Mouse (Mus musculus): ENCODE results near the gene Trpv2. TPM values are rescaled to one million over a fixed set of nuclear protein-coding genes. Genes with fewer than 3 reads are reported as not detected.

Gene Trpv2
- polyA plus RNA-seq, 1 experiment = 1.9 TPM

DNA sequence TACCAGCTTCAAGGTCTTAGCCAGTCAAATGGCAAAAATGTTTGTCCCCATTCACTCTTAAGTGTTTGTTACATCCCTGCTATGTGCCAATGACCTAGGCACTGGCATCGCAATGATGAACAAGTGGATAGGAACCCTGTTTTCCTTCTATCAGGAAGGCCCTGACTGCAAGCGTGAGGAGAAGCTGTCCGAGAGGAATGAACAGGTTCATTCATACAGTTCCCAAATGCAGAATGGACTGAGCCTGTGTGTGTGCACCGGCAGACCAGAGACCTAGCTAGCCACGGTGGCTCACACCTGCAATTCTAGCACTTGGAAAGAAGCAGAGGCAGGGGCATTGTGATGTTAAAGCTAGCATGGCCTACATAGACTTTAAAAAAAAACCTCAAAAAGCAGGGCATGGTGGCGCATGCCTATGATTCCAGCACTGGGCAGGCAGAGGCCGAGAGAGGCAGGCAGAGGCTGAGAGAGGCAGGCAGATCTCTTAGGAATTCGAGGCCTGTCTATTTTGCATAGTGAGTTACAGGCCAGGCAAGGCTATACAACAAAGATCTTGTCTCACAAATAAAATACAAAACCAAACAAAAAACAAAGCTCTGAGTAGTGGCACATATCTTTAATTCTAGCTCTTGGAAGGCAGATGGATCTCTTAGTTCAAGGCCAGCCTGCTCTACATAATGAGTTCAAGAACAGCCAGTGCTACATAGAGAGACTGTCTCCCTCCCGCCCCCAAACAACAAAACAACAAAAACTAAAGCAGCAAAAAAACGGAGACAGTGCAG is 33.1 kb downstream of the Trpv2 start:
- Histone ChIP-seq H3K4me3 (ENCODE audit: low read depth, low read length) (no peak overlapping the region), H3K9me3 (replicated peaks; ENCODE audit: control insufficient read depth, insufficient read depth, low read length, poor library complexity, severe bottlenecking) (no peaks in the 10 kb centered on the region), H3K27ac (ENCODE audit: insufficient read depth, low read length) (0 out of 2 replicates have a peak overlapping the region, but pooled peaks have one; percentile 2), H3K4me1 (ENCODE audit: control insufficient read depth, insufficient read depth, low read length) (no peaks in the 10 kb centered on the region), H3K36me3 (ENCODE audit: control insufficient read depth, insufficient read depth, low read length, poor library complexity, severe bottlenecking) (peaks cover 41% of the 10 kb centered on the region), H3K27me3 (ENCODE audit: control insufficient read depth, insufficient read depth, low read length, poor library complexity, severe bottlenecking) (no peaks in the 10 kb centered on the region), H3K9ac (ENCODE audit: low read depth, poor library complexity, severe bottlenecking) (no peak overlapping the region)
- no peak for TF ChIP-seq EP300 (IDR thresholded peaks at IDR 0.05; ENCODE audit: insufficient read depth, low read depth, low read length)
- no peak for TF ChIP-seq POLR2A (IDR thresholded peaks at IDR 0.05; ENCODE audit: insufficient read depth, low read length)
- TF ChIP-seq CTCF (IDR thresholded peaks at IDR 0.05; ENCODE audit: low read depth, low read length) = no peak

DNA sequence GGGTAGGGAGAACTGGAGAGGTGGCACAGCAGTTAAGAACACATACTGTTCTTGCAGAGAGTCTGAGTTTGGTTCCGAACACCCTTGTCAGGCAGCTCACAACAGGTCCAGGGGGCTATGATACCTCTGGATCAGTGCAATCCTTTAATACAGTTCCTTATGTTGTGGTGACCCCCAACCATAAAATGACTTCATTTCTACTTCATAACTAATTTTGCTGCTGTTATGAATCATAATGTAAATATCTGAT is 33.6 kb downstream of the Trpv2 start:
- Histone ChIP-seq H3K9me3 (replicated peaks; ENCODE audit: control insufficient read depth, insufficient read depth, low read length, poor library complexity, severe bottlenecking) (no peaks in the 10 kb centered on the region), H3K4me3 (ENCODE audit: low read depth, low read length) (no peak overlapping the region), H3K27me3 (ENCODE audit: control insufficient read depth, insufficient read depth, low read length, poor library complexity, severe bottlenecking) (no peaks in the 10 kb centered on the region), H3K36me3 (ENCODE audit: control insufficient read depth, insufficient read depth, low read length, poor library complexity, severe bottlenecking) (peaks cover 41% of the 10 kb centered on the region), H3K4me1 (ENCODE audit: control insufficient read depth, insufficient read depth, low read length) (no peaks in the 10 kb centered on the region), H3K9ac (ENCODE audit: low read depth, poor library complexity, severe bottlenecking) (no peak overlapping the region), H3K27ac (ENCODE audit: insufficient read depth, low read length) (no peak overlapping the region)
- TF ChIP-seq CTCF (IDR thresholded peaks at IDR 0.05; ENCODE audit: low read depth, low read length) (no peak), POLR2A (IDR thresholded peaks at IDR 0.05; ENCODE audit: insufficient read depth, low read length) (no peak), EP300 (IDR thresholded peaks at IDR 0.05; ENCODE audit: insufficient read depth, low read depth, low read length) (no peak)

GRCm38 (mm10) chr11:62608826-62609675 is 34.8 kb downstream of the Trpv2 start:
- TF ChIP-seq EP300 (IDR thresholded peaks at IDR 0.05; ENCODE audit: insufficient read depth, low read depth, low read length) = no peak
- no peak for TF ChIP-seq CTCF (IDR thresholded peaks at IDR 0.05; ENCODE audit: low read depth, low read length)
- no peak for TF ChIP-seq POLR2A (IDR thresholded peaks at IDR 0.05; ENCODE audit: insufficient read depth, low read length)
- no peak overlapping the region for H3K4me3 ChIP-seq (ENCODE audit: low read depth, low read length)
- no peaks in the 10 kb centered on the region for H3K9me3 ChIP-seq (replicated peaks; ENCODE audit: control insufficient read depth, insufficient read depth, low read length, poor library complexity, severe bottlenecking)
- no peaks in the 10 kb centered on the region for H3K4me1 ChIP-seq (ENCODE audit: control insufficient read depth, insufficient read depth, low read length)
- peaks cover 30% of the 10 kb centered on the region for H3K36me3 ChIP-seq (ENCODE audit: control insufficient read depth, insufficient read depth, low read length, poor library complexity, severe bottlenecking)
- no peak overlapping the region for H3K9ac ChIP-seq (ENCODE audit: low read depth, poor library complexity, severe bottlenecking)
- no peaks in the 10 kb centered on the region for H3K27me3 ChIP-seq (ENCODE audit: control insufficient read depth, insufficient read depth, low read length, poor library complexity, severe bottlenecking)
- H3K27ac ChIP-seq (ENCODE audit: insufficient read depth, low read length) = no peak overlapping the region

- H3K27me3 ChIP-seq (ENCODE audit: control insufficient read depth, insufficient read depth, low read length, poor library complexity, severe bottlenecking) = no peaks in the 10 kb centered on the region
- H3K9me3 ChIP-seq (replicated peaks; ENCODE audit: control insufficient read depth, insufficient read depth, low read length, poor library complexity, severe bottlenecking) = no peaks in the 10 kb centered on the region
- no peak for TF ChIP-seq EP300 (IDR thresholded peaks at IDR 0.05; ENCODE audit: insufficient read depth, low read depth, low read length)
- no peak for TF ChIP-seq CTCF (IDR thresholded peaks at IDR 0.05; ENCODE audit: low read depth, low read length)
- TF ChIP-seq POLR2A (IDR thresholded peaks at IDR 0.05; ENCODE audit: insufficient read depth, low read length) = no peak
- H3K4me1 ChIP-seq (ENCODE audit: control insufficient read depth, insufficient read depth, low read length) = no peaks in the 10 kb centered on the region
- H3K36me3 ChIP-seq (ENCODE audit: control insufficient read depth, insufficient read depth, low read length, poor library complexity, severe bottlenecking) = peaks cover 18% of the 10 kb centered on the region
- no peak overlapping the region for H3K9ac ChIP-seq (ENCODE audit: low read depth, poor library complexity, severe bottlenecking)
- H3K27ac ChIP-seq (ENCODE audit: insufficient read depth, low read length) = no peak overlapping the region
- H3K4me3 ChIP-seq (ENCODE audit: low read depth, low read length) = no peak overlapping the region
Observed at GRCm38 (mm10) chr11:62610304-62610703, 36.0 kb downstream of the Trpv2 start.

DNA sequence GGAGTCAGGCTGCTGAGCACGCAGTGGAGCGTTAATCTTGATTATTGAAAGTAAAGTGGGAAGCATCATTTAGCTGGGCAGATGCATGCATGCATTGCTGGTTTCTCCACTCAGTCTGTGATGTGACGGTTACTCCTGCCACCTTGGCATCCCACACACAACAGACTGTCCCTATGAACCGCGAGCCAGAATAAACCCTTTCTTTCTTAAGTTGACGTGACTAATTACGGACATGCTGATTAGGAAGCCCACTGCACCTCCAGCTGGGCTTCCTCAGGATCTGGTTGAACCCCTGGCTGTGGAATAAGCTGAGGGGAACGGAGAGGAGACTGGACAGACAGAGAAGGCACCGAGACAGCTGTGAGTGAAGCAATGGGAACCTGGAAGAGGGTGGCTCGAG is 38.3 kb downstream of the Trpv2 start:
- H3K36me3 ChIP-seq (ENCODE audit: control insufficient read depth, insufficient read depth, low read length, poor library complexity, severe bottlenecking) = peaks cover 2% of the 10 kb centered on the region; the same call in 1 of the 2 replicates
- TF ChIP-seq EP300 (IDR thresholded peaks at IDR 0.05; ENCODE audit: insufficient read depth, low read depth, low read length) = no peak
- TF ChIP-seq POLR2A (IDR thresholded peaks at IDR 0.05; ENCODE audit: insufficient read depth, low read length) = no peak
- no peak for TF ChIP-seq CTCF (IDR thresholded peaks at IDR 0.05; ENCODE audit: low read depth, low read length)
- H3K9ac ChIP-seq (ENCODE audit: low read depth, poor library complexity, severe bottlenecking) = no peak overlapping the region
- no peak overlapping the region for H3K4me3 ChIP-seq (ENCODE audit: low read depth, low read length)
- H3K9me3 ChIP-seq (replicated peaks; ENCODE audit: control insufficient read depth, insufficient read depth, low read length, poor library complexity, severe bottlenecking) = no peaks in the 10 kb centered on the region
- no peaks in the 10 kb centered on the region for H3K4me1 ChIP-seq (ENCODE audit: control insufficient read depth, insufficient read depth, low read length)
- no peaks in the 10 kb centered on the region for H3K27me3 ChIP-seq (ENCODE audit: control insufficient read depth, insufficient read depth, low read length, poor library complexity, severe bottlenecking)
- H3K27ac ChIP-seq (ENCODE audit: insufficient read depth, low read length) = no peak overlapping the region
